Mouse (Mus musculus) olfactory bulb, adult 2 months (tissue): ENCODE data around the gene Pigw.

Experiments used
- CTCF ChIP-seq: fragments of 200-500 bp; IDR thresholded peaks from 2 replicates; pipeline ENCODE4 v1.5.1; 2012; ENCODE audit warnings: low read depth, mild to moderate bottlenecking, low read length, moderate library complexity; ENCODE audit not compliant: insufficient read depth
- POLR2A ChIP-seq: fragments of 200-500 bp; IDR thresholded peaks from 2 replicates; pipeline ENCODE4 v1.6.1; 2012; ENCODE audit warnings: mild to moderate bottlenecking, low read depth, low read length, moderate library complexity; ENCODE audit not compliant: insufficient read depth

DNA sequence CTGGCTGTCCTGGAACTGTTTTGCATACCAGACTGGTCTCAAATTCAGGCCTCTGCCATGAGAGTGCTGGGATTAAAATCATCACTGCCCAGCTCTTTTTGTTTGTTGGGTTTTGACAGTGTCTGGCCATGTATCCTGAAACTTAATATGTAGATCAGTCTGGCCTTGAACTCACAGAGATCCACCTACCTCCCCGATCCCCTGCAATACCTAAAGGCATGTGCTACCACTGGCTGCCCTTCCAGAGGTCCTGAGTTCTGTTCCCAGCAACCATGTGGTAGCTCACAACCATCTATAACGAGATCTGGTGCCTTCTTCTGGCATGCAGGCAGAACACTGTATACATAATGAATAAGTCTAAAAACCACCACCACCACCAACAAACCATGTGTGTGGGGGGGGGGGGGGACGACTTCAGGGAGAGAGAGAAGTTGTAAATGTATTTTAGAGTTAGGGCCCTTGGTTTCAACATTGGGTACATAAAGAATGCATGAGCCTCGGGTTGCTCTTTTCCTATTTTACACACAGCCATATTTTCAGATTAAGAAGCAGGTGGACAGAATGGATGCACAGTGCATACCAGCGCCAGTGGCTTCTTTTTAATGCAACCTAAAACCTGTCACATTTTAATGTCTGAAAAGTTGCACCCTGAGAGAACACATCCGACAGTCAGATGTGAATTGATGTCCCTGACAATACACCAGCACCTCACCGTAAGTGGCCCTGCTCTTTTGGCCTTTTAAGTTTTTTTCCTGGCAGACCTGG is 896 bp downstream of the Pigw start:
- TF ChIP-seq CTCF (no peak), POLR2A (no peak)
